Mouse (Mus musculus) thymus, postnatal 10 days (tissue): ENCODE measurements around the gene Lnx2.

Experiments
- DNase-seq, 2 experiments: peaks; one replicate each; pipeline ENCODE4 v3.0.0; 2021; ENCODE audit warnings: low spot score in 2 of 2

Gene Lnx2

GRCm38 (mm10) chr5:147076026-147076798 lies at the start of gene Lnx2:
TSS of gene Lnx2 (minus strand) at chr5:147076586.
- peak; percentile 96 to 97 for DNase-seq

- DNase-seq, result no peak
These were observed 49.3 kb upstream of the Lnx2 start for GRCm38 (mm10) chr5:147125542-147126185.

GRCm38 (mm10) chr5:147124794-147125193 lies 48.4 kb upstream of the Lnx2 start:
- DNase-seq, result no peak

GRCm38 (mm10) chr5:147121146-147121545 lies 44.8 kb upstream of the Lnx2 start:
- no peak for DNase-seq

- DNase-seq, result no peak
These were observed 40.6 kb upstream of the Lnx2 start for GRCm38 (mm10) chr5:147117027-147117426.

GRCm38 (mm10) chr5:147115631-147116030 lies 39.2 kb upstream of the Lnx2 start:
- no peak for DNase-seq

- no peak for DNase-seq
These were observed 38.4 kb upstream of the Lnx2 start for GRCm38 (mm10) chr5:147114738-147115137.

GRCm38 (mm10) chr5:147108861-147109591 lies 32.6 kb upstream of the Lnx2 start:
- no peak for DNase-seq

GRCm38 (mm10) chr5:147107276-147107675 lies 30.9 kb upstream of the Lnx2 start:
- DNase-seq, result no peak

GRCm38 (mm10) chr5:147102295-147102694 lies 25.9 kb upstream of the Lnx2 start:
- DNase-seq, result no peak

GRCm38 (mm10) chr5:147100180-147100579 lies 23.8 kb upstream of the Lnx2 start:
- no peak for DNase-seq

GRCm38 (mm10) chr5:147098667-147099066 lies 22.3 kb upstream of the Lnx2 start:
- DNase-seq, result no peak

- DNase-seq, result no peak
These were observed 20.2 kb upstream of the Lnx2 start for GRCm38 (mm10) chr5:147096586-147096985.

- no peak for DNase-seq
These were observed 17.9 kb upstream of the Lnx2 start for GRCm38 (mm10) chr5:147094296-147094695.

GRCm38 (mm10) chr5:147092448-147092847 lies 16.1 kb upstream of the Lnx2 start:
- no peak for DNase-seq

- no peak for DNase-seq
These were observed 14.0 kb upstream of the Lnx2 start for GRCm38 (mm10) chr5:147090256-147090963.

GRCm38 (mm10) chr5:147089836-147090235 lies 13.4 kb upstream of the Lnx2 start:
- no peak for DNase-seq

- no peak for DNase-seq
These were observed 10.4 kb upstream of the Lnx2 start for GRCm38 (mm10) chr5:147086816-147087215.

- DNase-seq, result no peak
These were observed 9.0 kb upstream of the Lnx2 start for GRCm38 (mm10) chr5:147085201-147085894.

GRCm38 (mm10) chr5:147078110-147078900 lies 1.9 kb upstream of the Lnx2 start:
- DNase-seq, result no peak
